Mouse (Mus musculus) gastrocnemius, postnatal 10 days (tissue): Measurements from ENCODE around the gene Mtch2. TPM values are rescaled to one million over a fixed set of nuclear protein-coding genes. Genes with fewer than 3 reads are reported as not detected.

Experiments
- DNase-seq: peaks from one replicate; pipeline ENCODE4 v3.0.0; 2021; ENCODE audit warnings: mixed read lengths
- total RNA-seq, 2 experiments: library from RNA; stranded (reverse); gene quantifications; 2 replicates each; pipeline ENCODE4 v1.2.3; 2021

Gene Mtch2
- total RNA-seq, 2 experiments from 2014 or later = 153 to 155 TPM

GRCm38 (mm10) chr2:90906721-90907120 lies 59.8 kb downstream of the Mtch2 start:
- no peak for DNase-seq

- DNase-seq = no peak
These were observed 63.9 kb downstream of the Mtch2 start for GRCm38 (mm10) chr2:90910861-90911260.

DNA sequence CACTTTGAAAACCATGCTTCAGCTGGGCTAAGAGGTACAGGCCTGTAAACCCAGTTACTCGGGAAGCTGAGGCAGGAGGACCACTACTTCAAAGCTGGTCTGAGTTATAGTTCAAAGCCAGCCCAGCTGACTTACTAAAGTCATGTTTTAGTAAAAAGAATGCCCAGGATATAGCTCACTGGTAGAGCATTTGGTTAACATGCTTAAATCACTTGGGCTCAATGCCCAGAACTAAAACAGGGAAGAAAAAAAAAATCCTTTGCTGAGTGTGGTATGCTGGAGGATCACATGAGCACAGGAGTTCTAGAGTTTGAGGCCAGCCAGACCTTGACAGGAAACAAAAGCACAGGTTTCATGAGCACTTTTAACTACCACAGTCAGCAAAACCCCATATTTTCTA lies 64.7 kb downstream of the Mtch2 start:
- DNase-seq = no peak

GRCm38 (mm10) chr2:90913671-90914070 lies 66.7 kb downstream of the Mtch2 start:
- DNase-seq = no peak

GRCm38 (mm10) chr2:90915516-90915915 lies 68.6 kb downstream of the Mtch2 start:
- DNase-seq = no peak

Other genes with a start within 250 kb of the Mtch2 start
- gene Nup160, start 169.9 kb upstream of the Mtch2 start, total RNA-seq = 10 to 100 TPM; 11.7 to 14.9 TPM
- gene Fnbp4, start 101.8 kb upstream of the Mtch2 start, total RNA-seq = 10 to 100 TPM; 21.1 to 42.1 TPM
- gene Agbl2, start 64.4 kb upstream of the Mtch2 start, total RNA-seq = under 1 TPM; 0.43 to 0.85 TPM
- gene C1qtnf4, start 38.7 kb downstream of the Mtch2 start, total RNA-seq = 1 to 10 TPM; 7.1 to 8.5 TPM
- 10 to 100 TPM; 14.9 to 20.1 TPM for gene Kbtbd4, start 57.6 kb downstream of the Mtch2 start, total RNA-seq
- 100 to 1,000 TPM; 406 to 473 TPM for gene Ndufs3, start 57.7 kb downstream of the Mtch2 start, total RNA-seq
- 10 to 100 TPM; 54.1 to 61.9 TPM for gene Celf1, start 93.2 kb downstream of the Mtch2 start, total RNA-seq
- 10 to 100 TPM; 32.5 to 32.8 TPM for gene Rapsn, start 188.5 kb downstream of the Mtch2 start, total RNA-seq
- gene Psmc3, start 206.9 kb downstream of the Mtch2 start, total RNA-seq = 100 to 1,000 TPM; 336 to 337 TPM
- 10 to 100 TPM; 27.8 to 40.8 TPM for gene Slc39a13, start 223.3 kb downstream of the Mtch2 start, total RNA-seq
- gene Spi1, start 235.2 kb downstream of the Mtch2 start, total RNA-seq = 1 to 10 TPM; 3.2 to 6.4 TPM